Mouse (Mus musculus): ENCODE data around the gene Timm50. TPM values are rescaled to one million over a fixed set of nuclear protein-coding genes. Genes with fewer than 3 reads are reported as not detected.

The Timm50 gene
- total RNA-seq, 2 experiments from 2014 or later, result 84.1 to 85.6 TPM

GRCm38 (mm10) chr7:28271761-28272160, 40.1 kb downstream of the Timm50 start:
- DNase-seq (ENCODE audit: low spot score in 2 of 2), result no peak

- no peak for DNase-seq (ENCODE audit: low spot score in 2 of 2)
Measured at GRCm38 (mm10) chr7:28269355-28269754, 42.5 kb downstream of the Timm50 start.

GRCm38 (mm10) chr7:28268576-28268975, 43.3 kb downstream of the Timm50 start:
- no peak for DNase-seq (ENCODE audit: low spot score in 2 of 2)

GRCm38 (mm10) chr7:28268042-28268531, 43.8 kb downstream of the Timm50 start:
- DNase-seq (ENCODE audit: low spot score in 2 of 2), result peak in 1 of 2 experiments; percentile 33

- peak; percentile 60 to 77 for DNase-seq (ENCODE audit: low spot score in 2 of 2)
Measured at GRCm38 (mm10) chr7:28267129-28268041, 44.5 kb downstream of the Timm50 start, which contains the start of gene Eid2. Gene Eid2, plus strand, starts transcription at chr7:28267881.

- DNase-seq (ENCODE audit: low spot score in 2 of 2), result no peak
Measured at GRCm38 (mm10) chr7:28265391-28265790, 46.5 kb downstream of the Timm50 start.

GRCm38 (mm10) chr7:28263786-28264185, 48.1 kb downstream of the Timm50 start:
- DNase-seq (ENCODE audit: low spot score in 2 of 2), result peak; percentile 42 to 52

- DNase-seq (ENCODE audit: low spot score in 2 of 2), result no peak
Measured at GRCm38 (mm10) chr7:28262861-28263260, 49.0 kb downstream of the Timm50 start.

Other genes starting within 250 kb of the Timm50 start
- gene Fcgbp, start 240.8 kb downstream of the Timm50 start, total RNA-seq (2021), result under 1 TPM; 0.34 to 0.37 TPM
- gene 9530053A07Rik, start 182.6 kb downstream of the Timm50 start, total RNA-seq (2021), result under 1 TPM in 1 of 2 experiments, not detected in 1; 0.06 TPM
- gene Fbl, start 142.4 kb downstream of the Timm50 start, total RNA-seq (2021), result 100 to 1,000 TPM; 102 to 119 TPM
- gene Dyrk1b, start 132.6 kb downstream of the Timm50 start, total RNA-seq (2021), result 10 to 100 TPM; 40.9 to 41.9 TPM
- 10 to 100 TPM; 32.1 to 33.9 TPM for gene Eid2, start 44.2 kb downstream of the Timm50 start, total RNA-seq (2021)
- gene Eid2b, start 34.3 kb downstream of the Timm50 start, total RNA-seq (2021), result 10 to 100 TPM; 22.3 to 23.6 TPM
- gene Selenov, start 20.9 kb downstream of the Timm50 start, total RNA-seq (2021), result under 1 TPM; 0.87 TPM
- 1 to 10 TPM in 1 of 2 experiments, under 1 TPM in 1; 0.62 to 1.6 TPM for gene Dll3, start 9.8 kb downstream of the Timm50 start, total RNA-seq (2021)
- 100 to 1,000 TPM; 113 to 123 TPM for gene Supt5, start 26.7 kb upstream of the Timm50 start, total RNA-seq (2021)
- gene Rps16, start 38.6 kb upstream of the Timm50 start, total RNA-seq (2021), result 1,000 to 10,000 TPM; 1,647 to 1,689 TPM
- gene Plekhg2, start 60.5 kb upstream of the Timm50 start, total RNA-seq (2021), result 10 to 100 TPM; 39.3 to 47.2 TPM
- gene Zfp36, start 68.2 kb upstream of the Timm50 start, total RNA-seq (2021), result 10 to 100 TPM; 12.0 to 13.3 TPM
- gene Med29, start 80.6 kb upstream of the Timm50 start, total RNA-seq (2021), result 10 to 100 TPM; 24.2 to 26.1 TPM
- gene Paf1, start 80.9 kb upstream of the Timm50 start, total RNA-seq (2021), result 10 to 100 TPM; 71.8 to 93.4 TPM
- 10 to 100 TPM; 17.1 to 21.0 TPM for gene Gmfg, start 125.4 kb upstream of the Timm50 start, total RNA-seq (2021)
- 10 to 100 TPM; 19.1 to 19.6 TPM for gene Lrfn1, start 139.9 kb upstream of the Timm50 start, total RNA-seq (2021)
- not detected for gene Ifnl2, start 198.4 kb upstream of the Timm50 start, total RNA-seq (2021)
- gene Ifnl3, start 210.8 kb upstream of the Timm50 start, total RNA-seq (2021), result not detected
- gene Sycn, start 228.8 kb upstream of the Timm50 start, total RNA-seq (2021), result 100 to 1,000 TPM in 1 of 2 experiments, not detected in 1; 117 TPM
- not detected for gene Nccrp1, start 235.2 kb upstream of the Timm50 start, total RNA-seq (2021)

Data from adrenal gland, postnatal 4 days (tissue).